Mouse (Mus musculus): ENCODE results near the gene Ppp2r5d. TPM values are rescaled to one million over a fixed set of nuclear protein-coding genes. Genes with fewer than 3 reads are reported as not detected.

Gene Ppp2r5d
- polyA plus RNA-seq, 1 experiment from 2014 or later: 52.5 TPM

Other genes with a start within 250 kb of the Ppp2r5d start
- 0.04 and 0.07 TPM in 2 replicates for gene Ttbk1, start 217.4 kb downstream of the Ppp2r5d start, polyA plus RNA-seq (2014; fragmentation: Nextera tagmentation; extraction: Ambion mirVana)
- gene Dnph1, start 208.4 kb downstream of the Ppp2r5d start, polyA plus RNA-seq (2014; fragmentation: Nextera tagmentation; extraction: Ambion mirVana): 27.9 and 28.4 TPM in 2 replicates
- 2.5 and 4.4 TPM in 2 replicates for gene Cul9, start 158.7 kb downstream of the Ppp2r5d start, polyA plus RNA-seq (2014; fragmentation: Nextera tagmentation; extraction: Ambion mirVana)
- gene Srf, start 148.9 kb downstream of the Ppp2r5d start, polyA plus RNA-seq (2014; fragmentation: Nextera tagmentation; extraction: Ambion mirVana): 14.6 and 15.0 TPM in 2 replicates
- 18.8 and 22.8 TPM in 2 replicates for gene Ptk7, start 75.6 kb downstream of the Ppp2r5d start, polyA plus RNA-seq (2014; fragmentation: Nextera tagmentation; extraction: Ambion mirVana)
- 16.5 and 18.0 TPM in 2 replicates for gene Klc4, start 59.1 kb downstream of the Ppp2r5d start, polyA plus RNA-seq (2014; fragmentation: Nextera tagmentation; extraction: Ambion mirVana)
- 110 and 119 TPM in 2 replicates for gene Mrpl2, start 58.9 kb downstream of the Ppp2r5d start, polyA plus RNA-seq (2014; fragmentation: Nextera tagmentation; extraction: Ambion mirVana)
- gene Cul7, start 54.8 kb downstream of the Ppp2r5d start, polyA plus RNA-seq (2014; fragmentation: Nextera tagmentation; extraction: Ambion mirVana): 33.6 and 36.2 TPM in 2 replicates
- 37.0 and 40.8 TPM in 2 replicates for gene Rrp36, start 30.8 kb downstream of the Ppp2r5d start, polyA plus RNA-seq (2014; fragmentation: Nextera tagmentation; extraction: Ambion mirVana)
- gene Mea1, start 26.3 kb downstream of the Ppp2r5d start, polyA plus RNA-seq (2014; fragmentation: Nextera tagmentation; extraction: Ambion mirVana): 142 and 154 TPM in 2 replicates
- gene Klhdc3, start 24.2 kb downstream of the Ppp2r5d start, polyA plus RNA-seq (2014; fragmentation: Nextera tagmentation; extraction: Ambion mirVana): 117 and 143 TPM in 2 replicates
- 9.0 and 9.7 TPM in 2 replicates for gene Pex6, start 6.4 kb upstream of the Ppp2r5d start, polyA plus RNA-seq (2014; fragmentation: Nextera tagmentation; extraction: Ambion mirVana)
- 0.61 and 1.0 TPM in 2 replicates for gene Gnmt, start 24.1 kb upstream of the Ppp2r5d start, polyA plus RNA-seq (2014; fragmentation: Nextera tagmentation; extraction: Ambion mirVana)
- 46.5 and 51.9 TPM in 2 replicates for gene Cnpy3, start 47.1 kb upstream of the Ppp2r5d start, polyA plus RNA-seq (2014; fragmentation: Nextera tagmentation; extraction: Ambion mirVana)
- gene Ptcra, start 58.6 kb upstream of the Ppp2r5d start, polyA plus RNA-seq (2014; fragmentation: Nextera tagmentation; extraction: Ambion mirVana): 0.24 and 0.34 TPM in 2 replicates
- 43.9 and 45.3 TPM in 2 replicates for gene 2310039H08Rik, start 67.5 kb upstream of the Ppp2r5d start, polyA plus RNA-seq (2014; fragmentation: Nextera tagmentation; extraction: Ambion mirVana)
- 115 and 116 TPM in 2 replicates for gene Rpl7l1, start 77.6 kb upstream of the Ppp2r5d start, polyA plus RNA-seq (2014; fragmentation: Nextera tagmentation; extraction: Ambion mirVana)
- 4.1 and 4.9 TPM in 2 replicates for gene Bicral, start 153.4 kb upstream of the Ppp2r5d start, polyA plus RNA-seq (2014; fragmentation: Nextera tagmentation; extraction: Ambion mirVana)
- gene Tbcc, start 185.6 kb upstream of the Ppp2r5d start, polyA plus RNA-seq (2014; fragmentation: Nextera tagmentation; extraction: Ambion mirVana): 53.4 and 54.1 TPM in 2 replicates
- not detected in 2 replicates for gene Prph2, start 205.3 kb upstream of the Ppp2r5d start, polyA plus RNA-seq (2014; fragmentation: Nextera tagmentation; extraction: Ambion mirVana)